Comparison of ENCODE assay signal across 9 mouse cellular contexts in genomic region chr4:149485825-149486206, GRCm38 (mm10). TPM values are rescaled to one million over a fixed set of nuclear protein-coding genes. Genes with fewer than 3 reads are reported as not detected.
DNase-seq lines count a peak whose midpoint lies in the region; ATAC-seq and TF ChIP-seq lines count a peak whose summit lies in the region.
"Had no signal": no experiment of that assay in that cellular context is flagged by ENCODE, and none has a peak within 500 bp of the region (broad histone marks: within the 10 kb centered on the region; RNA-seq: fewer than 3 reads in every experiment).

No protein-coding gene starts in this region.

- no peak for TF ChIP-seq POLR2A in bone marrow macrophage, adult 2 months (IDR thresholded peaks at IDR 0.05; ENCODE audit: borderline replicate concordance, low read depth, low read length)

- H3K27ac ChIP-seq in neural tube, embryonic 11.5 days (ENCODE audit: low read depth, low read length) = no peak overlapping the region
- H3K27ac ChIP-seq in bone marrow macrophage, adult 2 months (ENCODE audit: insufficient read depth, low read depth, low read length) = peak overlapping the region; percentile 49
- peak overlapping the region; percentile 71 for H3K27ac ChIP-seq in forebrain, embryonic 16.5 days (ENCODE audit: low read length)
- peak overlapping the region; percentile 86 for H3K27ac ChIP-seq in intestine, embryonic 16.5 days (ENCODE audit: low read length)
- peak overlapping the region; percentile 77 for H3K27ac ChIP-seq in lung, embryonic 15.5 days

- H3K4me2 ChIP-seq in neural tube, embryonic 11.5 days (ENCODE audit: low read depth) = peak overlapping the region; percentile 80
- peak overlapping the region; percentile 93 for H3K4me2 ChIP-seq in forebrain, embryonic 16.5 days (ENCODE audit: low read length)
- H3K4me2 ChIP-seq in intestine, embryonic 16.5 days (ENCODE audit: low read depth, low read length) = peak overlapping the region; percentile 78
- H3K4me2 ChIP-seq in lung, embryonic 15.5 days = peak overlapping the region; percentile 81

- H3K9me3 ChIP-seq in neural tube, embryonic 11.5 days (ENCODE audit: control insufficient read depth, low read length) = no peaks in the 10 kb centered on the region
- H3K9me3 ChIP-seq in forebrain, embryonic 16.5 days (ENCODE audit: control insufficient read depth, low read length) = no peaks in the 10 kb centered on the region
- no peaks in the 10 kb centered on the region for H3K9me3 ChIP-seq in intestine, embryonic 16.5 days (ENCODE audit: control insufficient read depth, low read length)
- H3K9me3 ChIP-seq in lung, embryonic 15.5 days = no peaks in the 10 kb centered on the region

- H3K4me1 ChIP-seq in neural tube, embryonic 11.5 days (ENCODE audit: control insufficient read depth, insufficient read depth, low read length) = peaks cover 7% of the 10 kb centered on the region
- peaks cover 11% of the 10 kb centered on the region for H3K4me1 ChIP-seq in bone marrow macrophage, adult 2 months (ENCODE audit: control insufficient read depth, insufficient read depth, low read length)
- peaks cover 18% of the 10 kb centered on the region for H3K4me1 ChIP-seq in forebrain, embryonic 16.5 days (replicated peaks; ENCODE audit: control insufficient read depth, insufficient read depth, low read length)
- H3K4me1 ChIP-seq in intestine, embryonic 16.5 days (ENCODE audit: control insufficient read depth, insufficient read depth, low read length) = peaks cover 4% of the 10 kb centered on the region; the same call in 1 of the 2 replicates
- H3K4me1 ChIP-seq in lung, embryonic 15.5 days = peaks cover 17% of the 10 kb centered on the region

- WGBS in neural tube, embryonic 11.5 days = 0% methylated on average over 10 of the region's 10 CpGs
- WGBS in forebrain, embryonic 16.5 days = under 1% methylated on average over 10 of the region's 10 CpGs
- 1% methylated on average over 10 of the region's 10 CpGs for WGBS in intestine, embryonic 16.5 days
- WGBS in lung, embryonic 15.5 days = 0% methylated on average over 10 of the region's 10 CpGs

- intact Hi-C loops in gastrocnemius, postnatal 36 days (cut with DNase I) = loop anchor here (5.0 kb wide), 1 partner anchor 56 kb away; no protein-coding TSS in a partner anchor

- H3K4me3 ChIP-seq in neural tube, embryonic 11.5 days (ENCODE audit: low read depth, low read length) = peak overlapping the region; percentile 73
- peak overlapping the region; percentile 71 for H3K4me3 ChIP-seq in bone marrow macrophage, adult 2 months (ENCODE audit: insufficient read depth, low read length)
- peak overlapping the region; percentile 79 for H3K4me3 ChIP-seq in forebrain, embryonic 16.5 days (replicated peaks; ENCODE audit: low read length)
- peak overlapping the region; percentile 84 for H3K4me3 ChIP-seq in intestine, embryonic 16.5 days (ENCODE audit: low read length)
- peak overlapping the region; percentile 75 for H3K4me3 ChIP-seq in lung, embryonic 15.5 days

- peak overlapping the region; percentile 64 for H3K9ac ChIP-seq in neural tube, embryonic 11.5 days (ENCODE audit: low read length)
- peak overlapping the region; percentile 79 for H3K9ac ChIP-seq in forebrain, embryonic 16.5 days (replicated peaks; ENCODE audit: low read depth, low read length)
- H3K9ac ChIP-seq in intestine, embryonic 16.5 days (ENCODE audit: low read depth, low read length) = peak overlapping the region; percentile 71
- H3K9ac ChIP-seq in lung, embryonic 15.5 days = peak overlapping the region; percentile 89

- no peak for TF ChIP-seq CTCF in bone marrow macrophage, adult 2 months (IDR thresholded peaks at IDR 0.05; ENCODE audit: low read depth, low read length)

- no peak for DNase-seq in neural tube, embryonic 11.5 days (ENCODE audit: low spot score)
- no peak for DNase-seq in neural tube, embryonic 10.5 days (ENCODE audit: extremely low spot score, low spot score)
- DNase-seq in splenic B cell, adult 2 months (ENCODE audit: low read depth, low spot score) = peak; percentile 61
- DNase-seq in gastrocnemius, postnatal 36 days = no peak

- peak; percentile 26; the same call in 1 of the 2 replicates for ATAC-seq in neural tube, embryonic 11.5 days (ENCODE audit: insufficient read depth, low FRiP score, low TSS enrichment)
- ATAC-seq in forebrain, embryonic 16.5 days = no peak
- no peak for ATAC-seq in intestine, embryonic 16.5 days
- ATAC-seq in lung, embryonic 15.5 days (ENCODE audit: borderline replicate concordance, extremely low read depth, low FRiP score, low TSS enrichment) = no peak; the same call in 1 of the 2 replicates

- H3K36me3 ChIP-seq in neural tube, embryonic 11.5 days (ENCODE audit: control insufficient read depth, insufficient read depth, low read length) = peaks cover 8% of the 10 kb centered on the region; the same call in 1 of the 2 replicates
- H3K36me3 ChIP-seq in forebrain, embryonic 16.5 days (ENCODE audit: control insufficient read depth, insufficient read depth) = peaks cover 24% of the 10 kb centered on the region
- H3K36me3 ChIP-seq in intestine, embryonic 16.5 days (ENCODE audit: control insufficient read depth, insufficient read depth, low read length) = no peaks in the 10 kb centered on the region
- peaks cover 36% of the 10 kb centered on the region for H3K36me3 ChIP-seq in lung, embryonic 15.5 days
- peaks cover 11% of the 10 kb centered on the region for H3K36me3 ChIP-seq in splenic B cell, adult 2 months (ENCODE audit: control insufficient read depth, insufficient read depth, low read length, poor library complexity, severe bottlenecking)

- no peaks in the 10 kb centered on the region for H3K27me3 ChIP-seq in neural tube, embryonic 11.5 days (ENCODE audit: control insufficient read depth, insufficient read depth, low read length)
- H3K27me3 ChIP-seq in forebrain, embryonic 16.5 days (replicated peaks; ENCODE audit: control insufficient read depth, insufficient read depth, low read length) = no peaks in the 10 kb centered on the region
- no peaks in the 10 kb centered on the region for H3K27me3 ChIP-seq in intestine, embryonic 16.5 days (replicated peaks; ENCODE audit: control insufficient read depth, insufficient read depth, low read length)
- no peaks in the 10 kb centered on the region for H3K27me3 ChIP-seq in lung, embryonic 15.5 days
- H3K27me3 ChIP-seq in splenic B cell, adult 2 months (ENCODE audit: control insufficient read depth, insufficient read depth, low read length, poor library complexity, severe bottlenecking) = no peaks in the 10 kb centered on the region

RNA-seq across cellular contexts. Expression of gene Lzic, which starts 0.8 kb away (rescaled TPM):
- polyA plus RNA-seq in neural tube, embryonic 11.5 days (2014; fragmentation: Nextera tagmentation; extraction: Ambion mirVana) = 49.4 and 59.3 TPM in 2 replicates
- polyA plus RNA-seq in bone marrow macrophage, adult 2 months (2012; ENCODE audit: insufficient read depth, insufficient read length, missing spikeins) = 12.2 and 14.0 TPM in 2 replicates
- 47.3 and 51.7 TPM in 2 replicates for polyA plus RNA-seq in forebrain, embryonic 16.5 days (2015; fragmentation: Nextera tagmentation; extraction: Ambion mirVana)
- 38.2 and 41.4 TPM in 2 replicates for polyA plus RNA-seq in intestine, embryonic 16.5 days (2015; fragmentation: Nextera tagmentation; extraction: Ambion mirVana)
- 44.8 and 47.4 TPM in 2 replicates for polyA plus RNA-seq in lung, embryonic 15.5 days (2015; fragmentation: Nextera tagmentation; extraction: Ambion mirVana)
- total RNA-seq in gastrocnemius, postnatal 36 days (2021) = 10 to 100 TPM; 10.7 to 14.2 TPM

RNA-seq across cellular contexts. Expression of gene Nmnat1, which starts 0.8 kb away (rescaled TPM):
- polyA plus RNA-seq in neural tube, embryonic 11.5 days (2014; fragmentation: Nextera tagmentation; extraction: Ambion mirVana) = 14.6 and 14.9 TPM in 2 replicates
- 4.7 and 8.1 TPM in 2 replicates for polyA plus RNA-seq in bone marrow macrophage, adult 2 months (2012; ENCODE audit: insufficient read depth, insufficient read length, missing spikeins)
- 10.9 and 11.1 TPM in 2 replicates for polyA plus RNA-seq in forebrain, embryonic 16.5 days (2015; fragmentation: Nextera tagmentation; extraction: Ambion mirVana)
- 14.7 and 15.2 TPM in 2 replicates for polyA plus RNA-seq in intestine, embryonic 16.5 days (2015; fragmentation: Nextera tagmentation; extraction: Ambion mirVana)
- 10.9 and 11.2 TPM in 2 replicates for polyA plus RNA-seq in lung, embryonic 15.5 days (2015; fragmentation: Nextera tagmentation; extraction: Ambion mirVana)
- 10 to 100 TPM; 28.7 to 31.5 TPM for total RNA-seq in gastrocnemius, postnatal 36 days (2021)

RNA-seq across cellular contexts. Expression of gene Tmem274, which starts 8.6 kb away (rescaled TPM):
- polyA plus RNA-seq in neural tube, embryonic 11.5 days (2014; fragmentation: Nextera tagmentation; extraction: Ambion mirVana) = not detected in 2 replicates
- polyA plus RNA-seq in bone marrow macrophage, adult 2 months (2012; ENCODE audit: insufficient read depth, insufficient read length, missing spikeins) = not detected in 2 replicates
- polyA plus RNA-seq in forebrain, embryonic 16.5 days (2015; fragmentation: Nextera tagmentation; extraction: Ambion mirVana) = 0.57 TPM in 1 of 2 replicates, not detected in the other
- polyA plus RNA-seq in intestine, embryonic 16.5 days (2015; fragmentation: Nextera tagmentation; extraction: Ambion mirVana) = 0.38 and 0.55 TPM in 2 replicates
- 0.34 and 0.55 TPM in 2 replicates for polyA plus RNA-seq in lung, embryonic 15.5 days (2015; fragmentation: Nextera tagmentation; extraction: Ambion mirVana)
- total RNA-seq in gastrocnemius, postnatal 36 days (2021) = not detected
- polyA plus RNA-seq: frontal cortex, adult 2 months had no signal

RNA-seq across cellular contexts. Expression of gene Rbp7, which starts 31.0 kb away (rescaled TPM):
- polyA plus RNA-seq in neural tube, embryonic 11.5 days (2014; fragmentation: Nextera tagmentation; extraction: Ambion mirVana) = not detected in 2 replicates
- not detected in 2 replicates for polyA plus RNA-seq in bone marrow macrophage, adult 2 months (2012; ENCODE audit: insufficient read depth, insufficient read length, missing spikeins)
- polyA plus RNA-seq in forebrain, embryonic 16.5 days (2015; fragmentation: Nextera tagmentation; extraction: Ambion mirVana) = not detected in 2 replicates
- 1.9 and 2.2 TPM in 2 replicates for polyA plus RNA-seq in intestine, embryonic 16.5 days (2015; fragmentation: Nextera tagmentation; extraction: Ambion mirVana)
- 2.7 and 3.6 TPM in 2 replicates for polyA plus RNA-seq in lung, embryonic 15.5 days (2015; fragmentation: Nextera tagmentation; extraction: Ambion mirVana)
- 10 to 100 TPM; 15.3 to 18.7 TPM for total RNA-seq in gastrocnemius, postnatal 36 days (2021)

RNA-seq across cellular contexts. Expression of gene Ctnnbip1, which starts 32.2 kb away (rescaled TPM):
- polyA plus RNA-seq in neural tube, embryonic 11.5 days (2014; fragmentation: Nextera tagmentation; extraction: Ambion mirVana) = 54.9 and 67.7 TPM in 2 replicates
- 16.2 and 18.8 TPM in 2 replicates for polyA plus RNA-seq in bone marrow macrophage, adult 2 months (2012; ENCODE audit: insufficient read depth, insufficient read length, missing spikeins)
- polyA plus RNA-seq in forebrain, embryonic 16.5 days (2015; fragmentation: Nextera tagmentation; extraction: Ambion mirVana) = 94.1 and 105 TPM in 2 replicates
- polyA plus RNA-seq in intestine, embryonic 16.5 days (2015; fragmentation: Nextera tagmentation; extraction: Ambion mirVana) = 41.2 and 46.5 TPM in 2 replicates
- polyA plus RNA-seq in lung, embryonic 15.5 days (2015; fragmentation: Nextera tagmentation; extraction: Ambion mirVana) = 57.9 and 61.0 TPM in 2 replicates
- 10 to 100 TPM; 22.7 to 24.4 TPM for total RNA-seq in gastrocnemius, postnatal 36 days (2021)
